Mouse (Mus musculus): ENCODE measurements around the gene Cmtr2.

Cmtr2 gene

GRCm38 (mm10) chr8:110215365-110215764 is at the start of gene Cmtr2:
TSS of gene Cmtr2 (plus strand) at chr8:110215665.
- no peak for DNase-seq (ENCODE audit: low read depth, low spot score)

- no peak for DNase-seq (ENCODE audit: low read depth, low spot score)
These were observed 49.2 kb upstream of the Cmtr2 start for GRCm38 (mm10) chr8:110166270-110166669.

GRCm38 (mm10) chr8:110168046-110168445 is 47.4 kb upstream of the Cmtr2 start, which contains the start of gene Calb2:
TSS of gene Calb2 (minus strand) at chr8:110168210.
- no peak for DNase-seq (ENCODE audit: low read depth, low spot score)

GRCm38 (mm10) chr8:110172161-110172560 is 43.3 kb upstream of the Cmtr2 start:
- DNase-seq (ENCODE audit: low read depth, low spot score), result no peak

- DNase-seq (ENCODE audit: low read depth, low spot score), result no peak
These were observed 40.6 kb upstream of the Cmtr2 start for GRCm38 (mm10) chr8:110174826-110175225.

GRCm38 (mm10) chr8:110177359-110178155 is 37.9 kb upstream of the Cmtr2 start:
- no peak for DNase-seq (ENCODE audit: low read depth, low spot score)

GRCm38 (mm10) chr8:110182735-110183367 is 32.6 kb upstream of the Cmtr2 start:
- DNase-seq (ENCODE audit: low read depth, low spot score), result no peak

- no peak for DNase-seq (ENCODE audit: low read depth, low spot score)
These were observed 31.7 kb upstream of the Cmtr2 start for GRCm38 (mm10) chr8:110183748-110184147.

- no peak for DNase-seq (ENCODE audit: low read depth, low spot score)
These were observed 29.9 kb upstream of the Cmtr2 start for GRCm38 (mm10) chr8:110185538-110185937.

- DNase-seq (ENCODE audit: low read depth, low spot score), result peak; percentile 36
These were observed 26.3 kb upstream of the Cmtr2 start for GRCm38 (mm10) chr8:110188961-110189750.

GRCm38 (mm10) chr8:110196678-110197077 is 18.8 kb upstream of the Cmtr2 start:
- DNase-seq (ENCODE audit: low read depth, low spot score), result no peak

GRCm38 (mm10) chr8:110201806-110202205 is 13.7 kb upstream of the Cmtr2 start:
- DNase-seq (ENCODE audit: low read depth, low spot score), result no peak

- DNase-seq (ENCODE audit: low read depth, low spot score), result no peak
These were observed 788 bp downstream of the Cmtr2 start for GRCm38 (mm10) chr8:110216253-110216652.

- no peak for DNase-seq (ENCODE audit: low read depth, low spot score)
These were observed 1.7 kb downstream of the Cmtr2 start for GRCm38 (mm10) chr8:110217198-110217597.

- DNase-seq (ENCODE audit: low read depth, low spot score), result peak; percentile 98
These were observed 2.2 kb downstream of the Cmtr2 start for GRCm38 (mm10) chr8:110217681-110218131.

GRCm38 (mm10) chr8:110218511-110218910 is 3.0 kb downstream of the Cmtr2 start:
- DNase-seq (ENCODE audit: low read depth, low spot score), result no peak

GRCm38 (mm10) chr8:110220936-110221335 is 5.5 kb downstream of the Cmtr2 start:
- DNase-seq (ENCODE audit: low read depth, low spot score), result no peak

GRCm38 (mm10) chr8:110230803-110231202 is 15.3 kb downstream of the Cmtr2 start:
- DNase-seq (ENCODE audit: low read depth, low spot score), result no peak

- DNase-seq (ENCODE audit: low read depth, low spot score), result peak; percentile 32
These were observed 27.1 kb downstream of the Cmtr2 start for GRCm38 (mm10) chr8:110242278-110243177.

- no peak for DNase-seq (ENCODE audit: low read depth, low spot score)
These were observed 29.1 kb downstream of the Cmtr2 start for GRCm38 (mm10) chr8:110244566-110244965.

GRCm38 (mm10) chr8:110247238-110247637 is 31.8 kb downstream of the Cmtr2 start:
- DNase-seq (ENCODE audit: low read depth, low spot score), result no peak

All from telencephalon, adult 2 months (tissue).